Mouse (Mus musculus): ENCODE measurements around the gene Mmd. TPM values are rescaled to one million over a fixed set of nuclear protein-coding genes. Genes with fewer than 3 reads are reported as not detected.

Gene Mmd
- polyA plus RNA-seq, 1 experiment: 29.4 TPM

- Histone ChIP-seq H3K4me1 (ENCODE audit: control insufficient read depth, insufficient read depth, low read length) (peaks cover 16% of the 10 kb centered on the region), H3K4me3 (replicated peaks; ENCODE audit: extremely low read depth, low read depth, low read length) (no peak overlapping the region)
- 24% methylated on average over 2 of the region's 2 CpGs for WGBS
- no peak for TF ChIP-seq CTCF (IDR thresholded peaks at IDR 0.05; ENCODE audit: insufficient read depth, low read length)
- no peak for TF ChIP-seq POLR2A (IDR thresholded peaks at IDR 0.05; ENCODE audit: borderline replicate concordance, extremely low read depth, low read depth, low read length)
- no peak for DNase-seq
Measured at GRCm38 (mm10) chr11:90230671-90231070, 18.6 kb upstream of the Mmd start.

- Histone ChIP-seq H3K4me1 (ENCODE audit: control insufficient read depth, insufficient read depth, low read length) (peaks cover 16% of the 10 kb centered on the region), H3K4me3 (replicated peaks; ENCODE audit: extremely low read depth, low read depth, low read length) (no peak overlapping the region)
- WGBS: 13% methylated on average over 2 of the region's 2 CpGs
- no peak for DNase-seq
- TF ChIP-seq POLR2A (IDR thresholded peaks at IDR 0.05; ENCODE audit: borderline replicate concordance, extremely low read depth, low read depth, low read length): no peak
- no peak for TF ChIP-seq CTCF (IDR thresholded peaks at IDR 0.05; ENCODE audit: insufficient read depth, low read length)
Measured at GRCm38 (mm10) chr11:90231631-90232030, 17.6 kb upstream of the Mmd start.

- WGBS: 20% methylated on average over 4 of the region's 4 CpGs
- TF ChIP-seq POLR2A (IDR thresholded peaks at IDR 0.05; ENCODE audit: borderline replicate concordance, extremely low read depth, low read depth, low read length) (no peak), CTCF (IDR thresholded peaks at IDR 0.05; ENCODE audit: insufficient read depth, low read length) (no peak)
- no peak for DNase-seq
- Histone ChIP-seq H3K4me3 (replicated peaks; ENCODE audit: extremely low read depth, low read depth, low read length) (no peak overlapping the region), H3K4me1 (ENCODE audit: control insufficient read depth, insufficient read depth, low read length) (peaks cover 16% of the 10 kb centered on the region)
Measured at GRCm38 (mm10) chr11:90232685-90233084, 16.6 kb upstream of the Mmd start.

GRCm38 (mm10) chr11:90235221-90235620 lies 14.0 kb upstream of the Mmd start:
- no peak for TF ChIP-seq POLR2A (IDR thresholded peaks at IDR 0.05; ENCODE audit: borderline replicate concordance, extremely low read depth, low read depth, low read length)
- WGBS: 57% methylated on average over 5 of the region's 5 CpGs
- peaks cover 16% of the 10 kb centered on the region for H3K4me1 ChIP-seq (ENCODE audit: control insufficient read depth, insufficient read depth, low read length)
- DNase-seq: no peak
- no peak overlapping the region for H3K4me3 ChIP-seq (replicated peaks; ENCODE audit: extremely low read depth, low read depth, low read length)

- Histone ChIP-seq H3K4me1 (ENCODE audit: control insufficient read depth, insufficient read depth, low read length) (peaks cover 5% of the 10 kb centered on the region), H3K4me3 (replicated peaks; ENCODE audit: extremely low read depth, low read depth, low read length) (no peak overlapping the region)
- WGBS: 83% methylated on average over 5 of the region's 5 CpGs
- DNase-seq: no peak
- TF ChIP-seq CTCF (IDR thresholded peaks at IDR 0.05; ENCODE audit: insufficient read depth, low read length): no peak
- TF ChIP-seq POLR2A (IDR thresholded peaks at IDR 0.05; ENCODE audit: borderline replicate concordance, extremely low read depth, low read depth, low read length): no peak
Measured at GRCm38 (mm10) chr11:90237616-90238015, 11.6 kb upstream of the Mmd start.

- no peak for DNase-seq
- H3K4me1 ChIP-seq (ENCODE audit: control insufficient read depth, insufficient read depth, low read length): peaks cover 5% of the 10 kb centered on the region
- TF ChIP-seq CTCF (IDR thresholded peaks at IDR 0.05; ENCODE audit: insufficient read depth, low read length) (no peak), POLR2A (IDR thresholded peaks at IDR 0.05; ENCODE audit: borderline replicate concordance, extremely low read depth, low read depth, low read length) (no peak)
- H3K4me3 ChIP-seq (replicated peaks; ENCODE audit: extremely low read depth, low read depth, low read length): no peak overlapping the region
- WGBS: 57% methylated on average over 2 of the region's 2 CpGs
Measured at GRCm38 (mm10) chr11:90238657-90239056, 10.6 kb upstream of the Mmd start.

GRCm38 (mm10) chr11:90240652-90241330 lies 8.5 kb upstream of the Mmd start:
- WGBS: 42% methylated on average over 6 of the region's 6 CpGs

GRCm38 (mm10) chr11:90241874-90242273 lies 7.4 kb upstream of the Mmd start:
- peaks cover 5% of the 10 kb centered on the region for H3K4me1 ChIP-seq (ENCODE audit: control insufficient read depth, insufficient read depth, low read length)
- no peak for DNase-seq
- TF ChIP-seq POLR2A (IDR thresholded peaks at IDR 0.05; ENCODE audit: borderline replicate concordance, extremely low read depth, low read depth, low read length) (no peak), CTCF (IDR thresholded peaks at IDR 0.05; ENCODE audit: insufficient read depth, low read length) (no peak)
- no peak overlapping the region for H3K4me3 ChIP-seq (replicated peaks; ENCODE audit: extremely low read depth, low read depth, low read length)
- WGBS: 59% methylated on average over 2 of the region's 2 CpGs

More at GRCm38 (mm10) chr11:90240652-90241330, 8.5 kb upstream of the Mmd start:
- TF ChIP-seq CTCF (IDR thresholded peaks at IDR 0.05; ENCODE audit: insufficient read depth, low read length): no peak
- TF ChIP-seq POLR2A (IDR thresholded peaks at IDR 0.05; ENCODE audit: borderline replicate concordance, extremely low read depth, low read depth, low read length): no peak
- peaks cover 5% of the 10 kb centered on the region for H3K4me1 ChIP-seq (ENCODE audit: control insufficient read depth, insufficient read depth, low read length)
- DNase-seq: peak; percentile 30
- H3K4me3 ChIP-seq (replicated peaks; ENCODE audit: extremely low read depth, low read depth, low read length): no peak overlapping the region

GRCm38 (mm10) chr11:90243300-90243699 lies 6.0 kb upstream of the Mmd start:
- WGBS: 97% methylated on average over 2 of the region's 2 CpGs
- DNase-seq: no peak
- H3K4me1 ChIP-seq (ENCODE audit: control insufficient read depth, insufficient read depth, low read length): peaks cover 5% of the 10 kb centered on the region
- no peak for TF ChIP-seq CTCF (IDR thresholded peaks at IDR 0.05; ENCODE audit: insufficient read depth, low read length)
- TF ChIP-seq POLR2A (IDR thresholded peaks at IDR 0.05; ENCODE audit: borderline replicate concordance, extremely low read depth, low read depth, low read length): no peak
- H3K4me3 ChIP-seq (replicated peaks; ENCODE audit: extremely low read depth, low read depth, low read length): no peak overlapping the region

GRCm38 (mm10) chr11:90245630-90246029 lies 3.6 kb upstream of the Mmd start:
- 68% methylated on average over 6 of the region's 6 CpGs for WGBS
- no peak for TF ChIP-seq POLR2A (IDR thresholded peaks at IDR 0.05; ENCODE audit: borderline replicate concordance, extremely low read depth, low read depth, low read length)
- no peak for TF ChIP-seq CTCF (IDR thresholded peaks at IDR 0.05; ENCODE audit: insufficient read depth, low read length)
- no peak for DNase-seq
- peaks cover 6% of the 10 kb centered on the region for H3K4me1 ChIP-seq (ENCODE audit: control insufficient read depth, insufficient read depth, low read length)
- H3K4me3 ChIP-seq (replicated peaks; ENCODE audit: extremely low read depth, low read depth, low read length): no peak overlapping the region

All from lung, adult 2 months (tissue).